Comparison of ENCODE assay signal across 8 mouse cellular contexts in the genomic region with DNA sequence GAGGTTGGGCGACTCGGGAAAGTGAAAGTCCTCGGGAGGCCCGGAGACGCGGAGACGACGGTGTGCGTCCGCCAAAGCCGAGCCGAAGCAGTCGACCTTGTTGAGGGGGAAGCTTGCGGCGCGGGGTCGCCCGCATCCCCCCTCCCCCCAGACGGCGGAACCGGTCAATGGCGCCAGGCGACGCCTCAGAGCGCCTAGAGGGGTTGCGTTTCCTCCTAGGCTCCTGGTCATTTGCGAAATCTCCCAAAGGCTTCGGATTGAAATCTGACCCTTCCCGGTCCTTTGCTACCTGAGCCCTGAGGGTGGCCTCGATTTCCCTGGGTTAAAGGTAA. TPM values are rescaled to one million over a fixed set of nuclear protein-coding genes. Genes with fewer than 3 reads are reported as not detected.
DNase-seq lines count a peak whose midpoint lies in the region; ATAC-seq and TF ChIP-seq lines count a peak whose summit lies in the region.

No protein-coding gene starts in this region.

- TF ChIP-seq POLR2A in myocyte (IDR thresholded peaks at IDR 0.05; ENCODE audit: insufficient read length, low read depth): no peak

- no peak for DNase-seq in kidney, postnatal 36 days
- no peak for DNase-seq in embryonic facial prominence, embryonic 11.5 days (ENCODE audit: low spot score)
- no peak for DNase-seq in spleen, adult 12 weeks (ENCODE audit: low spot score)
- no peak for DNase-seq in layer of hippocampus, adult 9-10 months (ENCODE audit: low spot score)
- DNase-seq in adrenal gland, adult 2 months: no peak

- 0% methylated on average over 29 of the region's 30 CpGs for WGBS in kidney, embryonic 16.5 days
- WGBS in embryonic facial prominence, embryonic 11.5 days: under 1% methylated on average over 30 of the region's 30 CpGs
- under 1% methylated on average over 30 of the region's 30 CpGs for WGBS in intestine, embryonic 16.5 days

- no peak; the same call in 1 of the 2 replicates for ATAC-seq in kidney, embryonic 16.5 days (ENCODE audit: low FRiP score, low TSS enrichment)
- ATAC-seq in embryonic facial prominence, embryonic 11.5 days (replicated peaks; ENCODE audit: insufficient number of reproducible peaks, low FRiP score, low TSS enrichment, low read depth): no peak
- ATAC-seq in intestine, embryonic 16.5 days: no peak; the same call in 1 of the 2 replicates

- peak overlapping the region; percentile 100 for H3K27ac ChIP-seq in kidney, embryonic 16.5 days (ENCODE audit: low read length)
- H3K27ac ChIP-seq in embryonic facial prominence, embryonic 11.5 days (replicated peaks; ENCODE audit: low read depth, low read length): peak overlapping the region; percentile 99
- peak overlapping the region; percentile 100 for H3K27ac ChIP-seq in intestine, embryonic 16.5 days (ENCODE audit: low read length)

- peaks cover 35% of the 10 kb centered on the region for H3K4me1 ChIP-seq in kidney, embryonic 16.5 days (ENCODE audit: insufficient read depth, low read length)
- 0 out of 2 replicates have a peak, but pooled peaks cover 3% of the 10 kb centered on the region for H3K4me1 ChIP-seq in embryonic facial prominence, embryonic 11.5 days (ENCODE audit: control insufficient read depth, insufficient read depth, low read length)
- peaks cover 15% of the 10 kb centered on the region for H3K4me1 ChIP-seq in intestine, embryonic 16.5 days (ENCODE audit: control insufficient read depth, insufficient read depth, low read length)

- H3K79me2 ChIP-seq in myocyte (ENCODE audit: control insufficient read depth, insufficient read depth): peaks cover 20% of the 10 kb centered on the region

- no peaks in the 10 kb centered on the region for H3K27me3 ChIP-seq in kidney, embryonic 16.5 days (ENCODE audit: insufficient read depth, low read length)
- no peaks in the 10 kb centered on the region for H3K27me3 ChIP-seq in embryonic facial prominence, embryonic 11.5 days (ENCODE audit: control insufficient read depth, insufficient read depth, low read length)
- no peaks in the 10 kb centered on the region for H3K27me3 ChIP-seq in intestine, embryonic 16.5 days (replicated peaks; ENCODE audit: control insufficient read depth, insufficient read depth, low read length)
- no peaks in the 10 kb centered on the region for H3K27me3 ChIP-seq in myocyte (ENCODE audit: control insufficient read depth, insufficient read depth, insufficient read length)

- peak overlapping the region; percentile 94 for H3K4me3 ChIP-seq in kidney, embryonic 16.5 days (ENCODE audit: low read length)
- peak overlapping the region; percentile 67 for H3K4me3 ChIP-seq in embryonic facial prominence, embryonic 11.5 days (ENCODE audit: low read depth, low read length)
- H3K4me3 ChIP-seq in intestine, embryonic 16.5 days (ENCODE audit: low read length): peak overlapping the region; percentile 90
- H3K4me3 ChIP-seq in myocyte: peak overlapping the region; percentile 100

- peak overlapping the region; percentile 92 for H3K9ac ChIP-seq in kidney, embryonic 16.5 days (replicated peaks; ENCODE audit: low read length)
- peak overlapping the region; percentile 85 for H3K9ac ChIP-seq in embryonic facial prominence, embryonic 11.5 days (replicated peaks; ENCODE audit: low read length)
- peak overlapping the region; percentile 91 for H3K9ac ChIP-seq in intestine, embryonic 16.5 days (ENCODE audit: low read depth, low read length)

- peaks cover 15% of the 10 kb centered on the region for H3K36me3 ChIP-seq in kidney, embryonic 16.5 days (ENCODE audit: insufficient read depth, low read length)
- H3K36me3 ChIP-seq in embryonic facial prominence, embryonic 11.5 days (replicated peaks; ENCODE audit: control insufficient read depth, insufficient read depth, low read depth, low read length): no peaks in the 10 kb centered on the region; the same call in 1 of the 2 replicates
- H3K36me3 ChIP-seq in intestine, embryonic 16.5 days (ENCODE audit: control insufficient read depth, insufficient read depth, low read length): peaks cover 3% of the 10 kb centered on the region; the same call in 1 of the 2 replicates
- no peaks in the 10 kb centered on the region for H3K36me3 ChIP-seq in myocyte (ENCODE audit: control insufficient read depth, insufficient read depth)

- H3K4me2 ChIP-seq in kidney, embryonic 16.5 days (replicated peaks; ENCODE audit: low read depth, low read length): peak overlapping the region; percentile 90
- peak overlapping the region; percentile 93 for H3K4me2 ChIP-seq in embryonic facial prominence, embryonic 11.5 days (ENCODE audit: low read depth, low read length)
- H3K4me2 ChIP-seq in intestine, embryonic 16.5 days (ENCODE audit: low read depth, low read length): peak overlapping the region; percentile 92
- peak overlapping the region; percentile 100 for H3K4me2 ChIP-seq in myocyte (ENCODE audit: low read depth)

- peak overlapping the region; percentile 78 for H3ac ChIP-seq in myocyte (ENCODE audit: control insufficient read depth, insufficient read length)

- peaks cover 5% of the 10 kb centered on the region for H3K9me3 ChIP-seq in kidney, embryonic 16.5 days (ENCODE audit: low read length)
- no peaks in the 10 kb centered on the region for H3K9me3 ChIP-seq in embryonic facial prominence, embryonic 11.5 days (replicated peaks; ENCODE audit: control insufficient read depth, low read length)
- no peaks in the 10 kb centered on the region for H3K9me3 ChIP-seq in intestine, embryonic 16.5 days (ENCODE audit: control insufficient read depth, low read length)

TF ChIP-seq in myocyte, 11 proteins besides CTCF, POLR2A, EP300 and RAD21:
- TF ChIP-seq TCF3 (IDR thresholded peaks at IDR 0.05; ENCODE audit: insufficient read length, low read depth) (no peak), POLR2AphosphoS2 (IDR thresholded peaks at IDR 0.05; ENCODE audit: insufficient read length, low read depth) (no peak), MAX (IDR thresholded peaks at IDR 0.05; ENCODE audit: low read depth) (no peak), REST (IDR thresholded peaks at IDR 0.05; ENCODE audit: insufficient read depth, insufficient read length) (no peak), E2F4 (IDR thresholded peaks at IDR 0.05; ENCODE audit: insufficient read depth) (no peak), MYOG (IDR thresholded peaks at IDR 0.05; ENCODE audit: control insufficient read depth in 1 of 3, insufficient read depth in 1 of 3, insufficient read length in 2 of 3, low read depth in 2 of 3) (no peak), SRF (IDR thresholded peaks at IDR 0.05; ENCODE audit: control insufficient read depth, insufficient read length, low read depth) (no peak), CEBPB (IDR thresholded peaks at IDR 0.05; ENCODE audit: insufficient read depth, poor library complexity, severe bottlenecking) (no peak), MYOD1 (IDR thresholded peaks at IDR 0.05; ENCODE audit: control insufficient read depth in 1 of 3, insufficient read length in 2 of 3, low read depth in 2 of 3) (no peak)

RNA-seq across cellular contexts. Expression of gene Zfp36l1, which starts 3.0 kb away (rescaled TPM):
- 130 and 153 TPM in 2 replicates for polyA plus RNA-seq in kidney, embryonic 16.5 days (2015; fragmentation: Nextera tagmentation; extraction: Ambion mirVana)
- 154 and 160 TPM in 2 replicates for polyA plus RNA-seq in embryonic facial prominence, embryonic 11.5 days (2014; fragmentation: Nextera tagmentation; extraction: Ambion mirVana)
- polyA plus RNA-seq in intestine, embryonic 16.5 days (2015; fragmentation: Nextera tagmentation; extraction: Ambion mirVana): 79.7 and 89.1 TPM in 2 replicates
- polyA plus RNA-seq in myocyte (2012; fragmentation: generic; extraction: Trizol): 35.7 TPM
- 100 to 1,000 TPM; 191 to 215 TPM for total RNA-seq in adrenal gland, adult 2 months (2021)
- polyA plus RNA-seq in adrenal gland, adult 2 months (2012; rRNA removed): 458 and 470 TPM in 2 replicates
